Mouse (Mus musculus) kidney, embryonic 16.5 days (tissue): Measurements from ENCODE around the gene Cyth1. TPM values are rescaled to one million over a fixed set of nuclear protein-coding genes. Genes with fewer than 3 reads are reported as not detected.

Source experiments
- ATAC-seq: fragments of 200-750 bp; cut with Nextera tagmentation; 2 replicates; pipeline ENCODE4 v1.8.0; 2017; ENCODE audit warnings: moderate TSS enrichment; ENCODE audit not compliant: low FRiP score, low TSS enrichment
- H3K27ac ChIP-seq: fragments of 300-500 bp; sonication (generic); 2 replicates; pipeline ENCODE4 v1.5.1; 2014; ENCODE audit warnings: low read length
- H3K27me3 ChIP-seq: fragments of 300-500 bp; sonication (generic); 2 replicates; pipeline ENCODE4 v1.6.1; 2014; ENCODE audit warnings: low read length, control low read depth, mixed read lengths; ENCODE audit not compliant: insufficient read depth
- H3K36me3 ChIP-seq: fragments of 300-500 bp; sonication (generic); 2 replicates; pipeline ENCODE4 v1.6.1; 2014; ENCODE audit warnings: low read length, control low read depth, mixed read lengths; ENCODE audit not compliant: insufficient read depth
- H3K4me1 ChIP-seq: fragments of 300-500 bp; sonication (generic); 2 replicates; pipeline ENCODE4 v1.6.1; 2014; ENCODE audit warnings: low read length, control low read depth, mixed read lengths; ENCODE audit not compliant: insufficient read depth
- H3K4me2 ChIP-seq: fragments of 300-500 bp; sonication (generic); replicated peaks from 2 replicates; pipeline ENCODE4 v1.6.1; 2014; ENCODE audit warnings: low read depth, low read length
- H3K4me3 ChIP-seq: fragments of 300-500 bp; sonication (generic); 2 replicates; pipeline ENCODE4 v1.5.1; 2014; ENCODE audit warnings: mild to moderate bottlenecking, low read length
- H3K9ac ChIP-seq: fragments of 300-500 bp; sonication (generic); replicated peaks from 2 replicates; pipeline ENCODE4 v1.6.1; 2014; ENCODE audit warnings: low read length
- H3K9me3 ChIP-seq: fragments of 300-500 bp; sonication (generic); 2 replicates; pipeline ENCODE4 v1.6.1; 2016; ENCODE audit warnings: low read length, control low read depth
- WGBS: fragments of 180-500 bp; shearing (Covaris S2); extraction: QIAGEN DNeasy Blood & Tissue Kit; methylation state at CpG from one replicate; pipeline ENCODE4 v1.1.7; 2014; 5-methylcytosine and 5-hydroxymethylcytosine counted together
- polyA plus RNA-seq: library from polyadenylated mRNA; unstranded; fragments of >200 nt; fragmentation: Nextera tagmentation; extraction: Ambion mirVana; gene quantifications from 2 replicates; pipeline ENCODE4 v1.2.1, GENCODE M21; 2015

Cyth1 gene
- polyA plus RNA-seq, 1 experiment from 2014 or later = 17.9 TPM

GRCm38 (mm10) chr11:118259580-118259979, 11.2 kb upstream of the Cyth1 start:
- Histone ChIP-seq H3K9ac (no peak overlapping the region), H3K4me3 (no peak overlapping the region), H3K27me3 (no peaks in the 10 kb centered on the region), H3K4me1 (peaks cover 5% of the 10 kb centered on the region), H3K36me3 (peaks cover 69% of the 10 kb centered on the region), H3K4me2 (no peak overlapping the region), H3K9me3 (no peaks in the 10 kb centered on the region), H3K27ac (no peak overlapping the region)
- 94% methylated on average over 8 of the region's 8 CpGs for WGBS
- ATAC-seq = no peak

GRCm38 (mm10) chr11:118256371-118256770, 8.0 kb upstream of the Cyth1 start:
- Histone ChIP-seq H3K9ac (no peak overlapping the region), H3K9me3 (no peaks in the 10 kb centered on the region), H3K4me2 (no peak overlapping the region), H3K27ac (no peak overlapping the region), H3K36me3 (peaks cover 39% of the 10 kb centered on the region), H3K27me3 (no peaks in the 10 kb centered on the region), H3K4me1 (peaks cover 18% of the 10 kb centered on the region), H3K4me3 (no peak overlapping the region)
- 87% methylated on average over 7 of the region's 7 CpGs for WGBS
- no peak for ATAC-seq

DNA sequence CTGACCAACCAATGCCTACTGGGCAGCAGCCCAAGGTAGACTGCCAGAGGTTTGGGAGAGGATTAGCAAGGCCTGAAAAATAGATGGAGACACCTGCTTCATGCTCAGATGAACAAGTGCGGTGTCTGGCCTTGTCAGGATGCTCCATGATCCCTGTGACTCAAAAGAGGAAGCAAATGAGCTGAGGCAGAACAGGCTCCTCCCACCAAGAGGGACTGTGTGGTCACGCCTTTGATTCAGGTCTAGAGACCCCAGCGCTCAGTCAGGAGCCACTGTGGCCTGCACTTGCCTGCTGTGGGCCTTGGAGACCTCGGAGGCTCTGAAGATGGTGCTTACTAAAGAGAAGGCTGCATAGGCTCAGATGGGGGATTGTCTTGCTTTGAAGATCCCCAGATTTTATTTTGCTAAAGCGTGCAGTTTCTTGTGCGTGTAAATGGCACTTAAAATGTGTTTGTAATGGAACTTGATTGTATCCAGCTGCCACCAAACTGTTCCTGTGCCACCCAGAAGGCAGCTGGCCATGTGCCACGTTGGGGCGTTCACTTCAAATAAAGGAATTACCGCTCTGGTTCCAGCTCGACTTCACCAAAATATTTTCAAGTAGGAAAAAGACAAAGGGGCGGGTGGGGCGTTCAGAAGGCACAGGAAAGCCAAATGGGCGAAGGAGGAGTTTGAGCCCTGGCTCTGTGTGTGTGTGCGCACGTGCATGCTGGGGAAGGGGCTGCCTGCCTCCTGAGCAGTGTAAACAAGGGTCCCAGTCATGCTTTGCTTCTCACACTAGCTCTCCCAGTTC, 6.0 kb upstream of the Cyth1 start:
- Histone ChIP-seq H3K9me3 (no peaks in the 10 kb centered on the region), H3K4me3 (no peak overlapping the region), H3K4me1 (peaks cover 21% of the 10 kb centered on the region), H3K27me3 (no peaks in the 10 kb centered on the region), H3K9ac (no peak overlapping the region), H3K36me3 (peaks cover 22% of the 10 kb centered on the region), H3K27ac (peak overlapping the region; percentile 80), H3K4me2 (no peak overlapping the region)
- 23% methylated on average over 15 of the region's 15 CpGs for WGBS
- peak; percentile 72 for ATAC-seq

DNA sequence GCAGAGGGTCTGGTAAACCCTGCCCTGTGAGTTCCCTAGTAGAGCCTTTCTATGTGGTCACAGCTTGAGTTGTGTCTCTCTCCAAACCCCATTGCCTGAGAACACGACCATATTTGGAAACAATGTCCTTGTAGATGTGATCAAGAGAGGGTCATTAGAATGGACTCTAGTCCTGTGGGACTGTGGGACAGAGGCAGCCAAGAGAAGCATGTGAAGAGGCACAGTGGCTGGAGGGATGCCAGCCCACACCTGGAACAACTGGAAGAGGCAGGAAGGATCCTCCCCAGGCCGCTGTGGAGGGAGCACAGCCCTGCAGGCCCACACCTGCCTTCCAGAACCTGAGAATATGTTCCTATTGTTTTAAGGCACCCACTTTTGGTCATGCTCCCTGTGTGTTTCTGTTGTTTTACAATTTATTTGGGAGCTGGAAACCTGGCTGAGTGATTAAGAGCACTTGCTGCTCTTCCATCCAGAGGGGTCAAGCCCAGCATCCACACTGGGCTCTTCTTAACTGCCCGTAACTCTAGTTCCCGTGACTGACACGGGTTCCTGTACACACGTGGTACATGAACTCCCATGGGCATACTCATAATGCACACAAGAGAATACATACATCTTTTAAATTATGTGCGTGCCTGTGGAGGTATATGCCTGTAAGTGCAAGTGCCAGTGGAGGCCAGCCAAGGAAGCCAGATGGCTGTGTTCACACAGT, 5.2 kb upstream of the Cyth1 start:
- Histone ChIP-seq H3K9me3 (no peaks in the 10 kb centered on the region), H3K4me2 (no peak overlapping the region), H3K27me3 (no peaks in the 10 kb centered on the region), H3K36me3 (peaks cover 15% of the 10 kb centered on the region), H3K4me1 (peaks cover 28% of the 10 kb centered on the region), H3K27ac (peak overlapping the region; percentile 80), H3K9ac (no peak overlapping the region), H3K4me3 (no peak overlapping the region)
- no peak for ATAC-seq
- WGBS = 76% methylated on average over 7 of the region's 7 CpGs

DNA sequence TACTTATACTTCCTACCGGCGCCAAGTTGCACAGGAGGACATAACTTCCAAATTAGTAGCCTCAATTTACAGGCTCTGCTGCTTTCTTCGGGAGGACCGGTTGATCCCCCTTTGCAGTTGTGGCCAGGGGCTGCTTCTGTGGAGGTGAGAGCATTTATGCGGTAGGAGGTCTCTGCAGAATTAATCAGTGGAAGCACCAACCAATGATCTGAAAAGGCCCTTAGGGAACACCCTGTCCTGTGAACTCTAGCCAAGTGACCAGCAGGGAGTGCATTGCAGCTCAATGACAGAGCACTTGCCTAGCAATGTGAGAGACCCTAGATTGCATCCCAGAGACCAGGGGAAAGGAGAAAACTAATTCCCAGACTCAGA, 606 bp upstream of the Cyth1 start:
- H3K4me3 ChIP-seq = peak overlapping the region; percentile 87
- no peaks in the 10 kb centered on the region for H3K27me3 ChIP-seq
- peak overlapping the region; percentile 97 for H3K27ac ChIP-seq
- no peaks in the 10 kb centered on the region for H3K9me3 ChIP-seq
- H3K4me1 ChIP-seq = peaks cover 45% of the 10 kb centered on the region
- ATAC-seq = peak; percentile 52
- H3K36me3 ChIP-seq = no peaks in the 10 kb centered on the region
- peak overlapping the region; percentile 56 for H3K4me2 ChIP-seq
- H3K9ac ChIP-seq = peak overlapping the region; percentile 64
- whole genome bisulfite sequencing = 1% methylated on average over 5 of the region's 5 CpGs

DNA sequence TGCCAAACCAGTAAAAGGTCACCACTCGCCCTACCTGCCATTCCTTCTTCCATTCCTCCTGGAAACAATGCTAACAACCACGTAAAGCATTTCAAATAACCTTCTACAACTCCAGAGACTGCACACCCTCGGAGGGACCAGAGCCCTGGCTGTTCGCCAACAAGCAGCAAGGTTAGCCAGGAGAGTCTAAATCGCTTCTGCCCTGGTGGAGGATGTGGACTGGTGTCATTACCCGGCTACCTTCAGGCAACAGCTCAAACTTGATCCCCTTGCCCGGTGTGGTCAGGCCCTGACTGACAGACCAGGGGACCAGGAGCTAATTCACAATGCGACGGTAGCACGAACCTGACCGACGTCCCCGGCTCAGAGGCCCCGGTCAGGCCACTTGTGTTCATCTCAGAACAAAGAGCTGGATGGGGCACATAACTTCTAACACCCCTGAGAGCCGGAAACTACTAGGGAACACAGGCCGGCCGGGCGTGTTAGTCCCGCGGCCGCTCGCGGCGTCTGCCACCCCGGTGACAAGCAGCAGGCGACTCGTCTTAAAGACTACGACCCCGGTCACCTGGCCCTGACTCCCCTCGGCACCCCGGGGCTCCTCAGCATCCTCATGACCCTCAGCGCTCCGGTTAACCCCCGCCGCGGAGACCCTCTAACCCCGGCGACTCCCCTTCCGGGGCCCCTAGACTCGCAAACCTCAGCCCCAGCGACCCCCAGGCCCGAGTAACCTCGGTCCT, 865 bp downstream of the Cyth1 start:
- peaks cover 46% of the 10 kb centered on the region for H3K4me1 ChIP-seq
- no peaks in the 10 kb centered on the region for H3K27me3 ChIP-seq
- under 1% methylated on average over 43 of the region's 43 CpGs for WGBS
- no peaks in the 10 kb centered on the region for H3K9me3 ChIP-seq
- peak overlapping the region; percentile 87 for H3K4me3 ChIP-seq
- no peaks in the 10 kb centered on the region for H3K36me3 ChIP-seq
- ATAC-seq = no peak
- peak overlapping the region; percentile 89 for H3K9ac ChIP-seq
- peak overlapping the region; percentile 83 for H3K4me2 ChIP-seq
- peak overlapping the region; percentile 81 for H3K27ac ChIP-seq

DNA sequence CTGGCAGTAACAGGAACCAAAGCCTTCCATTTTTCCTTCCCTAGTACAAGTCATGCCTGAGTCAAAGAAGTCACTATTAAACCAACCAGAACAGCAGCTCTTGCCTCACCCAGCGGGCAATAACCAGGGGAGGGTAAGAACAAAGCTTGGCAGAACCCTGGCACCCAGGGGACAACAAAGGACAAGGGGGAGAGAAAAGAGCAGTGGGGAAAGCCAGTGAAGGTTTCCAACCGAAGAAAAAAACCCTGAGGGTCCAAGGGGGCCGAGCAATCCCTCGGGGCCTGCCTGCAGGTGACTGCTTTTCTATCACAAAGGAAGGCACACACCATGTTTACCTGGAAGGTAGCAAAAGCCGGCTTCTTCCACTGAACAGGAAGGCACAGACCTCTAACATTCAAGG, 1.7 kb downstream of the Cyth1 start:
- WGBS = 54% methylated on average over 5 of the region's 5 CpGs
- no peak for ATAC-seq
- H3K27ac ChIP-seq = peak overlapping the region; percentile 81

GRCm38 (mm10) chr11:118245130-118245529, 3.3 kb downstream of the Cyth1 start:
- Histone ChIP-seq H3K9me3 (no peaks in the 10 kb centered on the region), H3K36me3 (no peaks in the 10 kb centered on the region), H3K4me2 (no peak overlapping the region), H3K4me3 (no peak overlapping the region), H3K9ac (no peak overlapping the region), H3K27ac (no peak overlapping the region), H3K4me1 (peaks cover 67% of the 10 kb centered on the region), H3K27me3 (no peaks in the 10 kb centered on the region)
- no peak for ATAC-seq
- 85% methylated on average over 2 of the region's 2 CpGs for WGBS

More for the DNA sequence above, 1.7 kb downstream of the Cyth1 start:
- Histone ChIP-seq H3K4me3 (peak overlapping the region; percentile 87), H3K27me3 (no peaks in the 10 kb centered on the region), H3K4me2 (peak overlapping the region; percentile 83), H3K4me1 (peaks cover 54% of the 10 kb centered on the region), H3K36me3 (no peaks in the 10 kb centered on the region), H3K9ac (peak overlapping the region; percentile 89), H3K9me3 (no peaks in the 10 kb centered on the region)

DNA sequence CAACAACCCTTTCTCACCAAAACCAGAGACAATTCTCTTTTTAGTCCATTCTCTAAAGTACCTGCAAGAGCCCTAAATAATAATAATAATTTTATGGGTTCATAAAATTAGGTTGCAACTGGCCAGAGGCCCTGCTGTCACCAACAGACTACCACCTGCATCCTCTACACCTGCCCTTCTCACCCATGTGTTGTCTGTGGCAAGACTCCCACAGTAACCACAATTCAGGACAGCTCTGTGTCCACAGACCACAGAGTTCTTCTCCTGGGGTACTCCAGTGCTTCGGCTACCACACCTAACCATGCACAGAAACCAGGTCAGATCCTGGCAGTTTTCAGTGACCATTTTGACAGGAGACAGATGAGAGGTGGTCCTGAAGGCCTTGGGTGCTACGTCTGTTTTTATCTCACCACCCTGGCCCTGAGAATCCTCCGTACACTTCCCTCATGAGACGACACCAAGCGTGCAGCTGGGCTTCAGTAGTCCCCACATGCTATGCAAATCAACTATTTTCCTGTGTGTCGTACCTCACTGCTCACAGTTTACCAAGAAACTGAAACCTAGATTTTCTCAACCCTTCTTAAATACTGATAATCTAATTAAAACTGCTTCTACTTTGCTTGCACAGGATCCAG, 4.6 kb downstream of the Cyth1 start:
- Histone ChIP-seq H3K27me3 (no peaks in the 10 kb centered on the region), H3K4me1 (peaks cover 71% of the 10 kb centered on the region), H3K9ac (no peak overlapping the region), H3K36me3 (no peaks in the 10 kb centered on the region), H3K27ac (no peak overlapping the region), H3K4me2 (no peak overlapping the region), H3K4me3 (no peak overlapping the region), H3K9me3 (no peaks in the 10 kb centered on the region)
- no peak for ATAC-seq
- WGBS = 76% methylated on average over 6 of the region's 6 CpGs
